Mouse (Mus musculus): ENCODE data around the gene Hmgb1. TPM values are rescaled to one million over a fixed set of nuclear protein-coding genes. Genes with fewer than 3 reads are reported as not detected.

The Hmgb1 gene
- polyA plus RNA-seq, 1 experiment, result 173 TPM

DNA sequence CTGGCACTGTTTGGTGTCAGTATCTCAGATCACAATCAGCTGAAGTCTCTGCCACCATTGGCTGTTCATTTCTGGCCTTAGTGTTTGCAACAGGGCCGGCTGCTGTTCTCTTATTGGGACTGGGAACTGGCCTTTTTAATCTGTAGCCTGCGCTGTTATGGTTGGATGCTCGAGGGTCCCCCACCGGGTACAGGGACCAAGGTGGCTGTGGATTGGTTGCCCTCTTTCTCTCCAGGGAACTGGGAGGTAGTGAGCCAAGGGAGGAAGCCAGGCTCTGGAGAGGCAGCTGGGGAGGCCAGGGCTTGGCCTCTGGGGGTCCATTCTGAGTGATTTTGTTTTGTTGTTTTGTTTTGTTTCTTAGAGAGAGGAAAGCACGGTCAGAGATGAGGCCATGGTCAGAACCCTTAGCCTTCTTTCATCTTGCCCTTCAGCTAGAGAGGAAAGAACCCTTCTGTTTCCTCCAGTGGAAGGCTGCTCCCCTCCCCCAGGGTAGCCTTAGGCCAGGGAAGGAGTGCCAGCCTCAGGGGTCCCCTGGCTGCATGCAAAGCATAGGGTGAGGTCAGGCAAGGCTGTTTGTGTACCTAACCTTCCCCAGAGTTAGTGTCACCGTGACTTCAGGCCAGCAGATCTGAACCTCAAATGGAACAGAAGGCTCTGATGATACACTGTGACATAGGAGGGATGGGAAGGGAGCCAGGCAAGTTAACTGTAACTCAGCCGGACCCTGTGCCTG, 66.3 kb downstream of the Hmgb1 start:
- no peak overlapping the region for H3K27ac ChIP-seq (ENCODE audit: insufficient read depth, low read length)
- H3K4me1 ChIP-seq (ENCODE audit: control insufficient read depth, insufficient read depth, low read length), result no peaks in the 10 kb centered on the region
- H3K4me3 ChIP-seq (ENCODE audit: insufficient read depth, low read length), result no peak overlapping the region
- TF ChIP-seq POLR2A (IDR thresholded peaks at IDR 0.05; ENCODE audit: extremely low read depth, insufficient read depth, low read length), result no peak
- TF ChIP-seq CTCF (IDR thresholded peaks at IDR 0.05; ENCODE audit: extremely low read depth, insufficient read depth, low read length), result no peak

DNA sequence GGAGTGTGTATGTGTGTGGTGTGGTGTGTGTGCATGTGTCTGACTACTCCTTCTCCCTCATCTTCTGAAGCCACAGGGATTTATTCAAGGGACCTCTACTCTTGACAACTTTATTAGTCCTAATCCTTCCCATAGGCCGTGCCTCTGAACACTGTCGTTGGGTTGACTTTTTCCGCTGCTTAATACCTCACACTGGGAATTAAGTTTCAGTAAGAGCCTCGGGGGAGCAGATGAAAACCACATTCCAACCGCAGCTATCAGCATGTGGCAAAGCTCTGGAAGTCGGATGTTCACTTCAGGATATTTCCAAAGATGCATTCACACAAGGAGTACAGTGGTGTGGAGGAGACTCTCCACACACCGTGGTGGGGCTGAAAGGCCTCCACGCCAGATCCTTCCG, 69.7 kb downstream of the Hmgb1 start:
- no peak overlapping the region for H3K4me3 ChIP-seq (ENCODE audit: insufficient read depth, low read length)
- TF ChIP-seq POLR2A (IDR thresholded peaks at IDR 0.05; ENCODE audit: extremely low read depth, insufficient read depth, low read length), result no peak
- TF ChIP-seq CTCF (IDR thresholded peaks at IDR 0.05; ENCODE audit: extremely low read depth, insufficient read depth, low read length), result no peak
- no peak overlapping the region for H3K27ac ChIP-seq (ENCODE audit: insufficient read depth, low read length)
- H3K4me1 ChIP-seq (ENCODE audit: control insufficient read depth, insufficient read depth, low read length), result no peaks in the 10 kb centered on the region

DNA sequence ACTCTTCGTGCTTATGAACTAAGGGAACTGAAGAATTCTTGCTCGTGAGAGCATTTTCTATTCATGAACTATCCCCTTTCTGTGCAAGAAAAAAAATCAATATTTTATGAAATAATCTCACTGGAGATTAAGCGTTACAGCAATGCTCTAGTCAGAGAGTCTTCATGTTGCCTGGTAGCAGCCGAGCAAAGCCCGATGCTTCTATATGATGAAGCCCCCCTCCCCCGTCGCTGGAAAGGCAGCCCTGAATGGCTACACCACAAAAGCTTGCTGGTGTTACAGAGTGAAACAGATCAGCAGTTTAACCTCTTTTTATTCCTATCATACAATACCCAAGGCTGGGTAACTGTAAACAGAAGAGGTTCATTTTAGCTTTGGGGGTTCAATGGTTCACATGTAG, 70.3 kb downstream of the Hmgb1 start:
- TF ChIP-seq POLR2A (IDR thresholded peaks at IDR 0.05; ENCODE audit: extremely low read depth, insufficient read depth, low read length) (no peak), CTCF (IDR thresholded peaks at IDR 0.05; ENCODE audit: extremely low read depth, insufficient read depth, low read length) (no peak)

DNA sequence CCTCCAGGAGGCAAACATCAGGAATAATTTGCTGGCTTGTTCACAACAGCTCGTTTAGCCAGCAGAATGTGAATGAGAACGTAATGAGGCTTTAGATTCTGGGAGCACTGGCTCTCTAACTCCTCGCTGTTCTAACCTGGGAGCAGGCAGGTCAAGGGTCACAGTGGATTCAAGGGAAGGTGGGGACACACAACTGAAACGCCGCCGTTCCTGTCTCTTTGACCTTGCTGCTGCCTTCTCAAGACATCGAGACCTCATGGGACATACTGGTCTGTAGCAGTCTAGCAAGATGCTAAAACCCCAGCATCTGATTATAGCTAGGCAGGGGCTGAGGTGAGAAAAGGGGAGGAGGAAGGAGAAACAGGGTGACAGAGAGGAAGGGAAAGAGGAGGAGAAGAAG, 70.8 kb downstream of the Hmgb1 start:
- Histone ChIP-seq H3K27ac (ENCODE audit: insufficient read depth, low read length) (no peak overlapping the region), H3K4me1 (ENCODE audit: control insufficient read depth, insufficient read depth, low read length) (no peaks in the 10 kb centered on the region), H3K4me3 (ENCODE audit: insufficient read depth, low read length) (no peak overlapping the region)
- no peak for TF ChIP-seq POLR2A (IDR thresholded peaks at IDR 0.05; ENCODE audit: extremely low read depth, insufficient read depth, low read length)
- TF ChIP-seq CTCF (IDR thresholded peaks at IDR 0.05; ENCODE audit: extremely low read depth, insufficient read depth, low read length), result no peak

More for the DNA sequence above, 70.3 kb downstream of the Hmgb1 start:
- H3K4me1 ChIP-seq (ENCODE audit: control insufficient read depth, insufficient read depth, low read length), result no peaks in the 10 kb centered on the region
- H3K4me3 ChIP-seq (ENCODE audit: insufficient read depth, low read length), result no peak overlapping the region
- no peak overlapping the region for H3K27ac ChIP-seq (ENCODE audit: insufficient read depth, low read length)

DNA sequence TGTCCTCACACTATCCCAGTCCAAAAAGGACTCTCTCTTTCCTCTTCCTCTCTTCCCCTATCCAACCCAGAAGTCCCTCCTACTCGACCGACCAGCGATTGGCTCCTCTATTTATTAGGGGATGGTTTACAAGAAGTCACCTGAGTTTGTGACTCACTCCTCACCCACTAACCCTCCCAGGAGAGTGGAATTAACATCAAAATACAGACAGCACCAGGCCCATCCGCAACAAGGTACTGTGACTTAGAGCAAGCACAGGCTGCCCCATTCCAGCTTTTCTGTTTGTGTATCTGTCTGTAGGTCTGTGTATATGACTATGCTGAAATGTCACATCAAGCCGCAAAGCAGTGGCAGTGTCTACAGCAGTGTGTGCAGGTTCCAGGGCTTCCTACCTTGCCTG, 71.7 kb downstream of the Hmgb1 start:
- no peaks in the 10 kb centered on the region for H3K4me1 ChIP-seq (ENCODE audit: control insufficient read depth, insufficient read depth, low read length)
- no peak overlapping the region for H3K27ac ChIP-seq (ENCODE audit: insufficient read depth, low read length)
- TF ChIP-seq CTCF (IDR thresholded peaks at IDR 0.05; ENCODE audit: extremely low read depth, insufficient read depth, low read length), result no peak
- no peak for TF ChIP-seq POLR2A (IDR thresholded peaks at IDR 0.05; ENCODE audit: extremely low read depth, insufficient read depth, low read length)
- H3K4me3 ChIP-seq (ENCODE audit: insufficient read depth, low read length), result no peak overlapping the region

DNA sequence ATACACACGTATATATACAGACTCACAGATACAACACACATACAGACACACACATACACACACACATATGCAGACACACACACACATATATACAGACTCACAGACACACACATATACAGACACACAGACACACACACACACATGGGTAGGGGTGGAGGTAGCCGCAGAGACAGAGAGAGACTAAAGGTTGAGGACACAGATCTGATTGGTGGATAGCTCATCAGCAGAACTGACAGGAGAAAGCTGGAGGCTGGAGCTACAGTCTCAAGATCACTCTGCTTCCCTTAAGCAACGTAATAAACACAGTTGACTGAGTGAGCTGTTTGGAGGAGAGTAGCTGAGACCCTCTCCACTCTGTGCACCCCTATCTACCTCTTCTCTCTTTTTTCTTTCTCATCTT, 75.1 kb downstream of the Hmgb1 start:
- TF ChIP-seq POLR2A (IDR thresholded peaks at IDR 0.05; ENCODE audit: extremely low read depth, insufficient read depth, low read length) (no peak), CTCF (IDR thresholded peaks at IDR 0.05; ENCODE audit: extremely low read depth, insufficient read depth, low read length) (no peak)
- H3K27ac ChIP-seq (ENCODE audit: insufficient read depth, low read length), result no peak overlapping the region
- H3K4me1 ChIP-seq (ENCODE audit: control insufficient read depth, insufficient read depth, low read length), result no peaks in the 10 kb centered on the region
- H3K4me3 ChIP-seq (ENCODE audit: insufficient read depth, low read length), result no peak overlapping the region

DNA sequence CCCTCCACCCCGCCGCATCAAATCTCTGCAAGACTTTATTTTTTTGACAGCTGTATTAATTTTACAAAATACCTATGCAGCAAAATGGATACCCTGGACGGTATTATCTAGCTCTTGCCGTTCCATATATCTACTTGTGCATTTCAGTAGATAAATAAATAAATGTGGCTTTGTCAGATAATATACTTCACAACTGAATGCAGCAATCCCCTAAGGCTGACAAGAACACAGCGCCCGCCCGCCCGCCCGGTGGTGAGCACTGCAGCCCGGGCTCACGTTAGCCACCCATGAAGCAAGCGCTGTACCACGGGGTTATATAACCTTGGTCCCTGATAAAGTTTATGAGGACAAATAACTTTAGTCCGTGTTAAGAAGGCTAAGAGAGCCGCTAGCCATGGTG, 76.1 kb downstream of the Hmgb1 start:
- TF ChIP-seq CTCF (IDR thresholded peaks at IDR 0.05; ENCODE audit: extremely low read depth, insufficient read depth, low read length) (no peak), POLR2A (IDR thresholded peaks at IDR 0.05; ENCODE audit: extremely low read depth, insufficient read depth, low read length) (no peak)
- H3K27ac ChIP-seq (ENCODE audit: insufficient read depth, low read length), result no peak overlapping the region
- H3K4me3 ChIP-seq (ENCODE audit: insufficient read depth, low read length), result no peak overlapping the region
- H3K4me1 ChIP-seq (ENCODE audit: control insufficient read depth, insufficient read depth, low read length), result no peaks in the 10 kb centered on the region

DNA sequence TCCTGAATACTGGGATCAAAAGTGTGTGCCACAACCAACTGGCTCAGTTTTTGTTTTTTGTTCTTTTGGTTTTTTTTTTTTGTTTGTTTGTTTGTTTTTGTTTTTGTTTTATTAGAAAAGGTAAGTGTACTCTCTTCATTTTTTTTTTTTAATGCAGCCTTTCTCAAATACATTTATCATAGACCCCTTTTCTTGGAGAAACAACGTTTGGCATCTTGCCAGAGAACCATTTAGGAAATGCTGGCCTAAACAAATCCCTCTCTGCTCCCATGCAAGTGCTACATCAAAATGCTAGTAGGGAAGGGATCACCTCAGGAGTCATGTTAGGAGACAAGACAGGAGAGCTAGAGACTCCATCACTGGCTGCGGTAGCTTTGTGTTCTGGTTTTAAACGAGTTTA, 76.7 kb downstream of the Hmgb1 start:
- TF ChIP-seq CTCF (IDR thresholded peaks at IDR 0.05; ENCODE audit: extremely low read depth, insufficient read depth, low read length), result no peak
- TF ChIP-seq POLR2A (IDR thresholded peaks at IDR 0.05; ENCODE audit: extremely low read depth, insufficient read depth, low read length), result no peak
- Histone ChIP-seq H3K27ac (ENCODE audit: insufficient read depth, low read length) (no peak overlapping the region), H3K4me3 (ENCODE audit: insufficient read depth, low read length) (no peak overlapping the region), H3K4me1 (ENCODE audit: control insufficient read depth, insufficient read depth, low read length) (no peaks in the 10 kb centered on the region)

DNA sequence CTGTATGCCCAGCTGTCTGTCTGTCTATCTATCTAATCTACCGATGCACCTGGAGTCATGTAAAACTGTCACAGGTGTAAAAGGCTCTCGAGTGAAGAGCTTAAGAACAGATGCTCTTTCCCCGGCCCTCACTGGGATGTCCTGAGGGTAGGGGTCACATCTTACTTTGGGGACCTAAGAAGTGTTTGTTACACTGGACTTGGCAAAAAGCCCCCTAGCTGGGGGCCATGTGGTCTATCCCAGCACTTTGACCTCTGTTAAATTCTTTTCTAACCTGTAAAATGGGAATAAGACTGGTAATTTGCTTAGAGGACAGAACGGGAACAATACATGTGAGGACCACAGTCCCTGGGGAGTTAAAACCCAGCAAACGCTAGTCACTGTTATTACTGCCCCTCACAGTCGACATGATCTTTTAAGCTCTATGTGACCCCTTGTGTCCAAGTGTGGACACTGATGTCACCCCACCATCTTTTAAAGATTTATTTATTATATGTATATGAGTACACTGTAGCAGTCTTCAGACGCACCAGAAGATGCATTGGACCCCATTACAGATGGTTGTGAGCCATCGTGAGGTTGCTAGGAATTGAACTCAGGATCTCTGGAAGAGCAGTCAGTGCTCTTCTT, 80.1 kb downstream of the Hmgb1 start:
- H3K4me3 ChIP-seq (ENCODE audit: insufficient read depth, low read length), result no peak overlapping the region
- H3K4me1 ChIP-seq (ENCODE audit: control insufficient read depth, insufficient read depth, low read length), result no peaks in the 10 kb centered on the region
- TF ChIP-seq POLR2A (IDR thresholded peaks at IDR 0.05; ENCODE audit: extremely low read depth, insufficient read depth, low read length) (no peak), CTCF (IDR thresholded peaks at IDR 0.05; ENCODE audit: extremely low read depth, insufficient read depth, low read length) (no peak)
- H3K27ac ChIP-seq (ENCODE audit: insufficient read depth, low read length), result no peak overlapping the region

DNA sequence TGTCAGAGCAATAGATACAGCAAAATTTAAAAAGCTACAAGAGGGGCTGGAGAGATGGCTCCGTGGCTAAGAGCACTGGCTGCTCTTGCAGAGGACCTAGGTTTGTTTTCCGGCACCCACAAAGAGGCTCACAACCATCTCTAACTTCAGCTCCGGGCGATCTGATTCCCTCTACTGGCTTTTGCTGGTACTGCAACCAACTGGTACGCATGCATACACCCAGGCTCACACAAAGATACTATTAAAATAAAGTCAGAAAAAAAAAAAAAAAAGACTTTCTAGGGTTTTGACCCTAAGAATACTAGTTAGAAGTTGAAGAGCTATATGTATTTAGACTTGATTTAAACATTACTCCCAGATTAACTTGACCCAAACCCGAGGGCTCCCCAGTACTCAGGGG, 82.4 kb downstream of the Hmgb1 start:
- TF ChIP-seq POLR2A (IDR thresholded peaks at IDR 0.05; ENCODE audit: extremely low read depth, insufficient read depth, low read length) (no peak), CTCF (IDR thresholded peaks at IDR 0.05; ENCODE audit: extremely low read depth, insufficient read depth, low read length) (0 out of 2 replicates have a peak, but pooled peaks have one; percentile 1)
- Histone ChIP-seq H3K27ac (ENCODE audit: insufficient read depth, low read length) (no peak overlapping the region), H3K4me1 (ENCODE audit: control insufficient read depth, insufficient read depth, low read length) (no peaks in the 10 kb centered on the region), H3K4me3 (ENCODE audit: insufficient read depth, low read length) (no peak overlapping the region)
